15 mouse cellular contexts compared by ENCODE assay signal in genomic region chr2:149987610-149988009, GRCm38 (mm10).
"Had no signal": no experiment of that assay in that cellular context is flagged by ENCODE, and none has a peak within 500 bp of the region (broad histone marks: within the 10 kb centered on the region; RNA-seq: fewer than 3 reads in every experiment).

No protein-coding gene starts in this region.

- ATAC-seq: hindbrain, postnatal 0 days; intestine, embryonic 16.5 days had no signal

- DNase-seq: gastrocnemius, postnatal 14 days; gastrocnemius, postnatal 36 days; heart, adult 11 months; heart, adult 2 months; heart, postnatal 14 days; heart, postnatal 36 days; kidney, adult 11 months; kidney, adult 2 months; kidney, adult 9 months; kidney, postnatal 14 days; kidney, postnatal 4 days; liver; liver, embryonic 13.5 days had no signal
